Mouse (Mus musculus): ENCODE data around the gene Sft2d1.
A peak's percentile ranks its signal among the peaks of the same experiment; 100 is the strongest.

The Sft2d1 gene

DNA sequence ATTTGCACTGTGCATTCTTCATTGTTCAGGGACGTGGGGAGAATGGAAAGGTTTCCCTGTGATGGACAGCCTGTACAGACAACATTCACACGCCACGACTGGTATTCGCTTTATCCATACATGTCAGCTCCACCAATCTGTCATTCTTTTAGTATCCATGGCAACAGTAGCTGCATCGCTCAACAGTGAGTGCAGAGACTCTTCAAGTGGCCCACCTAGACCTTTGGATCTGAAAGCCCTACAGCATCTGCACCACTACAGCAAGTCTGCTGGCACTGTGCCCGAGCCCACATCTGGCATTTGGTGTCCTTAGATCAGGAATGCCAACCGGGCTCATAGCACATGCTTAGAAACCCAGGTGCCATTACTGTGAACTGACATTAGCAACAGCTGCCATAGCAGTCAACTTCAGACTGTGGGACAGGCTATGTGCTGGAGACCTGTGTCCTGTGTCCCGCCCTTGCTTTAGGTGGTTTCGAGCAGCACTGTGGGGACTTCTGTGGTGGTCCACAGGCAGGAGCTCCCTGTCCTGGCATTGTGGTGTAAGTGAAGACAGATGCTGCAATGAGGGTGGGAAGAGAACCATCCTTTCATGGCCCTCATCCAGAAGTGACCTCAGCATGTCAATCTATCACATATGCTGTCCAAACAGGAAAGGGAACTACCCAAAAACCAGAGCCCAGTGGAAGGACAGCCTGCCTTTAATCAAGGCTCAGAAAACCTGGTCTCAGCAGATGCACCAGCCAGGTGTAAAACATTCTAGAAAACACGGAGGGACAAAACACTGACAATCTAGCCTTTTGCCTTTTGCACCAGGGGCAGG lies 50.6 kb downstream of the Sft2d1 start:
- no peak for DNase-seq

DNA sequence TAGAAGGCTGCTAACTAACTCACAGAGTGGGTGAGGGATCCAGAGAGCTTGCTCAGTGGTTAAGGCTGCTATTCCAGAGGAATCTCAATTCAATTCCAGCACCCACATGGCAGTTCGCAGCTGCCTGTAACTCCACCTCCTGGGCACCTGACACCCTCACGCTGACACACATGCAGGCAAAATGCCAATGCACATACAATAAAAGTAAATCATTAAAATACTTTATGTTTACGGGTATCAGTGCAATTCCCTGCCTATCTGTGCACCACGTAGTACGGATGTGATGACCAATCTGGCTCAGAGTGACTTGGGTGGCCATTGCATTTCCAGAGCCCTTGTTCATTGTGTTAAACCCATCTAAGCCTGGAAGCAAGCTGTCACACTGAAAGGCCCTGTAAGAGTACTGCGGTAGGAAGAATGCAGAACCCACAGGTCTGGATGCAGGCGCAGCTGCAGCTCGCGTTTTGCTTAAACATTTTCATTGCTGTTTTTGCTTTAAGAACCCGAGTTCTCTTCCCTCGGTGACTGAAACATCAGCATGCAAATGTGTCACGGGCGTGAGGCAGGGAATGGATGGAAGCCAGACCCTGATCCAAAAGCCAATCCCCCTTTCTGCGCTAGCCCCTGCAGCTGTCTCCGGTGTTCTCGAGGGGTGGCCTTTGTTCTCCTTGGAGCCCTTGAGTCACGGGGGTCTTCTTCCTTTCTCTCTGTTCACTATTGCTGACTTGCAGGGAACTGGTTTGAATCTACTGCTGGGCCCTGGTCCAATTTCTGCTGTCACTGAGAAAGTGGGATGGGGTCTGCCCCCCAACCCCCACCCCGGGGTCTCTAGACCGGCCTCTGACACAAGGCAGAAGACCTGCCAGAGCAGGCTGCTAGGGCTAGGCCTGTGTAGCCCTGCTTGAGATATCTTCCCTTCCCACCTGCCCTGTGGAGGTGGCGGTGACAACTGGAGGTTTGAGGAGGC lies 56.9 kb downstream of the Sft2d1 start:
- DNase-seq = no peak

DNA sequence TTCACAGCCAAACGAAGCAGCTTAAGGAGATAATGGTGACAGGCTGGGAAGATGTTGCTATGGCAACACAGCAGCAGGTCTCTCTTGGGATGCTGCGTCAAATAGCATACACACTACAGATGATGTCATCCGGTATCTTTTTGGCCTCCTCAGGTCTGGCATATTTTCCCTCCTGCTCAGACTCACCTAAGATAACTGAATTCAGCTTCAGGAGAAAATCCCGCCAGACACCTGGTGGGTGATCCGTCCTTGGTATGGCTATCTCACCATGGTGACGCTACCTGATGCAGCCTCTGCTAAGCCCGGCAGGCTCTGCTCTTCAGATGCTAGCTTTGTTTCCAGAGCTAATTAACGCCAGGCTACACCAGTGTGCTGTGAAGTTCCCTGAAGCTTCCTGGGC lies 57.7 kb downstream of the Sft2d1 start:
- no peak for DNase-seq

DNA sequence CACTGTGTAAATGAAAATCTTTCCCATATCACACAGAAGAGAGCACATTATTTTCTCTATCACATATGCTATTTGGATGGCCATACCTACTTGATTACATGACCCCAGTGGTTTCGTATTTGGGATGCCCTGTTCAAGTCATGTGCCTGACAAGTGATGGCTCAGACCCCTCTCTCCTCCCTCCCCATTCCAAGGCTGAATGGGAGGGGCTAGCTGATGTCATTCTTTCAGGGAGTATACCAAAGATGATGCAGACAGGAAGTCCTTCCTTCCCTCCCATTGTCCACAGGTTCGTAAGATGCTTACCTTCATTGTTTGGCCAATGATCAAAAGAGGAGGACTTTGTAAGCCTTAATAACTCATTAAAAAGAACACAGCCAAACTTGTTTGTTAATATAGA lies 58.3 kb downstream of the Sft2d1 start:
- DNase-seq = no peak

DNA sequence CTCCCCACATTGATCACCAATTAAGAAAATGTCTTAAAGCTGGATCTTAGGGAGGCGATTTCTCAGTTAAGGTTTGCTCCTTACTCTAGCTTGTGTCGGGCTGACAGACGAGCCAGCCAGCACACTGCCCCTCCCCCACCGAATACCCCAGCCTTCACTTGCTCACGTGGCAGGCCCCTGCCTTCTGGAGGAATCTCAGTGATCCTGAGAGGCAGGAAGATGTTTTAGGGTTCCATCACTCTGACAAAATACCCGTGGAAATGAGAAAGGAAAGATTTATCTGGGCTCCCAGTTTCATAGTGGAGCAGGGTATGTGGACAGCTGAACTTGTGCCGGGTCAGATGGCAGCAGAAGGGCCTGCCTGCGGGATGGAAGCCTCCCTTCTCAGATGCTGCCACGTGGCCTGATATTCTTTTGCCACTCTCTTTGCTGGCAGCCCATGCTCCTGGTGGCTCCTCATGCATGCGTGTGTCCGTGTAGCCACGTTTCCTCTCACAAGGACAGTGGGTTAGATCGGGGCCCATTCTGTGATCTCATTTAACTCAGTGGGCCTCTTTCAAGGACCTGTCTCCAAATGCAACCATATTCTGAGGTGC lies 59.8 kb downstream of the Sft2d1 start:
- DNase-seq = no peak

DNA sequence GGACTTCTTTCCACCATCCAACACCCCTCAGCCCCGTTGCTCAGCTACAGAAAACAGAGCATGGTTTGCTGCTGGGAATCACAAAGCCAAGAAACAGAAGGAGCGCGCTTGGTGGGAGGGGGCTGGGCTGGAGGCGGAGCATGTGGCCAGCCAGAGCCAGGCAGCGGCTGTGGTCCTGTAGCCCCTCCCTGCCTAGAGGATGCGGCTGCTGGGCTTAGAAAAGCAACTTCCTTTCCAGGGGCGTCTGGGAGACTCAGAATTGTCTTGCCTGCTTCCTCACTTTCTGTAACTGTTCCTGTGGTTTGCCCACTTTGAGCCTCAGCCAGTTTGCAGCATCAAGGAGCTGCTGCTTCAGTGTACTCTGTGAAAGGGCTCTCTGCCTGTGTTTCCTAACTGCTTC lies 60.9 kb downstream of the Sft2d1 start:
- peak; percentile 48 for DNase-seq

DNA sequence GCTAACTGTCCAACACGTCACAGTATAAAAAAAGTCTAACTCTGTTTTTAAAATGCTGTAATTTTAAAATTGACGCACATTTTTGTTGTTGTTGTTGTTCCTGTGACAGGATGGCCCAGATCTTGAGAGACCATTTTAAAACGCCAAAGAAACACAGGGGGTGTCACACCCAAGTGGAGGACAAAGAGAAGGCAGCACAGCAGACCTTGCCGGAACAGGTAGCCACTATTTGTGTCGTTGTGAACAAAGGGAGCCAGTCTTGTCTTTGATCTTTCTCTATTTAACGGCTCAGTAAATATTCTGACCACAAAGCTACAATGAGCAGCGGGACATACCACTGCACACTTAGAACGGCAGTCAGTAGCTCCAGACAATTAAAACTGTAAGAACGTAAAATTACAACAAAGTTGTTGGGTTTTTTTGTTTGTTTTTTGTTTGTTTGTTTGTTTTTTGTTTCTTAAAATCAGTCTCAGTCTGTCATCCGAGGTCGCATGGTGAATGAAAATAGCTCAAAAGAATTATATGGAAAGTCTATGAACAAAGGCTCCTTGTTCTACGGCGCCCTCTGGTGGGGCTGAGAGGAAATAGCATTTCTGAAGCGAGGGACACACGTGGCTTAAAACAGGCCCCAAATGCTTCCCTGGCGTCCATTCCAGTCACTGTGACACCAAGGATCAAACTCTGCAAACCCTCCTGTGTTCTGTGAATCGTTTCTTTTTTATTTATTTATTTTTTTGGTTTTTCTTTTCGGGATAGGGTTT lies 61.6 kb downstream of the Sft2d1 start:
- DNase-seq = peak; percentile 76

Measured in kidney, adult 9 months (tissue).